Mouse (Mus musculus): ENCODE measurements around the gene Trib3.

- TF ChIP-seq CTCF (IDR thresholded peaks at IDR 0.05; ENCODE audit: low read depth, low read length) (no peak), POLR2A (IDR thresholded peaks at IDR 0.05; ENCODE audit: extremely low read depth, insufficient read depth, low read length) (no peak)
These were observed 17.2 kb downstream of the Trib3 start for GRCm38 (mm10) chr2:152326654-152327053.
